Mouse (Mus musculus): ENCODE data around the gene Sec1. TPM values are rescaled to one million over a fixed set of nuclear protein-coding genes. Genes with fewer than 3 reads are reported as not detected.

Sec1 gene
- total RNA-seq, 1 experiment from 2014 or later = not detected

- ATAC-seq (replicated peaks in 1 of 2; ENCODE audit: insufficient read depth in 1 of 2, low FRiP score in 2 of 2, low TSS enrichment in 1 of 2, low read depth in 1 of 2, poor library complexity in 2 of 2, severe bottlenecking in 2 of 2) = no peak
These were observed 16.4 kb upstream of the Sec1 start for GRCm38 (mm10) chr7:45710477-45711191.

GRCm38 (mm10) chr7:45709677-45710355, 15.6 kb upstream of the Sec1 start:
- no peak for ATAC-seq (replicated peaks in 1 of 2; ENCODE audit: insufficient read depth in 1 of 2, low FRiP score in 2 of 2, low TSS enrichment in 1 of 2, low read depth in 1 of 2, poor library complexity in 2 of 2, severe bottlenecking in 2 of 2)

- no peak for ATAC-seq (replicated peaks in 1 of 2; ENCODE audit: insufficient read depth in 1 of 2, low FRiP score in 2 of 2, low TSS enrichment in 1 of 2, low read depth in 1 of 2, poor library complexity in 2 of 2, severe bottlenecking in 2 of 2)
These were observed 14.8 kb upstream of the Sec1 start for GRCm38 (mm10) chr7:45709036-45709435.

- no peak for ATAC-seq (replicated peaks in 1 of 2; ENCODE audit: insufficient read depth in 1 of 2, low FRiP score in 2 of 2, low TSS enrichment in 1 of 2, low read depth in 1 of 2, poor library complexity in 2 of 2, severe bottlenecking in 2 of 2)
These were observed 14.1 kb upstream of the Sec1 start for GRCm38 (mm10) chr7:45708221-45708761.

- ATAC-seq (replicated peaks in 1 of 2; ENCODE audit: insufficient read depth in 1 of 2, low FRiP score in 2 of 2, low TSS enrichment in 1 of 2, low read depth in 1 of 2, poor library complexity in 2 of 2, severe bottlenecking in 2 of 2) = peak; percentile 35 to 43
These were observed 13.3 kb upstream of the Sec1 start for GRCm38 (mm10) chr7:45707375-45707967.

- peak in 1 of 2 experiments; percentile 0; a peak in 1 of 4 replicates for ATAC-seq (replicated peaks in 1 of 2; ENCODE audit: insufficient read depth in 1 of 2, low FRiP score in 2 of 2, low TSS enrichment in 1 of 2, low read depth in 1 of 2, poor library complexity in 2 of 2, severe bottlenecking in 2 of 2)
These were observed 12.6 kb upstream of the Sec1 start for GRCm38 (mm10) chr7:45706721-45707241.

GRCm38 (mm10) chr7:45705873-45706281, 11.7 kb upstream of the Sec1 start:
- ATAC-seq (replicated peaks in 1 of 2; ENCODE audit: insufficient read depth in 1 of 2, low FRiP score in 2 of 2, low TSS enrichment in 1 of 2, low read depth in 1 of 2, poor library complexity in 2 of 2, severe bottlenecking in 2 of 2) = no peak

- no peak for ATAC-seq (replicated peaks in 1 of 2; ENCODE audit: insufficient read depth in 1 of 2, low FRiP score in 2 of 2, low TSS enrichment in 1 of 2, low read depth in 1 of 2, poor library complexity in 2 of 2, severe bottlenecking in 2 of 2)
These were observed 11.3 kb upstream of the Sec1 start for GRCm38 (mm10) chr7:45705443-45705864.

GRCm38 (mm10) chr7:45704730-45705442, 10.7 kb upstream of the Sec1 start, which contains the start of gene Dbp:
Gene Dbp, plus strand, starts transcription at chr7:45705088.
- ATAC-seq (replicated peaks in 1 of 2; ENCODE audit: insufficient read depth in 1 of 2, low FRiP score in 2 of 2, low TSS enrichment in 1 of 2, low read depth in 1 of 2, poor library complexity in 2 of 2, severe bottlenecking in 2 of 2) = peak; percentile 79 to 81

GRCm38 (mm10) chr7:45704046-45704559, 9.9 kb upstream of the Sec1 start:
- ATAC-seq (replicated peaks in 1 of 2; ENCODE audit: insufficient read depth in 1 of 2, low FRiP score in 2 of 2, low TSS enrichment in 1 of 2, low read depth in 1 of 2, poor library complexity in 2 of 2, severe bottlenecking in 2 of 2) = peak; percentile 16 to 30

GRCm38 (mm10) chr7:45703521-45704033, 9.4 kb upstream of the Sec1 start:
- ATAC-seq (replicated peaks in 1 of 2; ENCODE audit: insufficient read depth in 1 of 2, low FRiP score in 2 of 2, low TSS enrichment in 1 of 2, low read depth in 1 of 2, poor library complexity in 2 of 2, severe bottlenecking in 2 of 2) = no peak

- no peak for ATAC-seq (replicated peaks in 1 of 2; ENCODE audit: insufficient read depth in 1 of 2, low FRiP score in 2 of 2, low TSS enrichment in 1 of 2, low read depth in 1 of 2, poor library complexity in 2 of 2, severe bottlenecking in 2 of 2)
These were observed 8.8 kb upstream of the Sec1 start for GRCm38 (mm10) chr7:45702809-45703520.

GRCm38 (mm10) chr7:45702316-45702715, 8.1 kb upstream of the Sec1 start:
- no peak for ATAC-seq (replicated peaks in 1 of 2; ENCODE audit: insufficient read depth in 1 of 2, low FRiP score in 2 of 2, low TSS enrichment in 1 of 2, low read depth in 1 of 2, poor library complexity in 2 of 2, severe bottlenecking in 2 of 2)

- ATAC-seq (replicated peaks in 1 of 2; ENCODE audit: insufficient read depth in 1 of 2, low FRiP score in 2 of 2, low TSS enrichment in 1 of 2, low read depth in 1 of 2, poor library complexity in 2 of 2, severe bottlenecking in 2 of 2) = no peak
These were observed 7.4 kb upstream of the Sec1 start for GRCm38 (mm10) chr7:45701607-45702006.

- no peak for ATAC-seq (replicated peaks in 1 of 2; ENCODE audit: insufficient read depth in 1 of 2, low FRiP score in 2 of 2, low TSS enrichment in 1 of 2, low read depth in 1 of 2, poor library complexity in 2 of 2, severe bottlenecking in 2 of 2)
These were observed 6.9 kb upstream of the Sec1 start for GRCm38 (mm10) chr7:45701072-45701471.

- 0 out of 4 replicates have a peak, but pooled peaks of 1 of the 2 experiments have one; percentile 13 for ATAC-seq (replicated peaks in 1 of 2; ENCODE audit: insufficient read depth in 1 of 2, low FRiP score in 2 of 2, low TSS enrichment in 1 of 2, low read depth in 1 of 2, poor library complexity in 2 of 2, severe bottlenecking in 2 of 2)
These were observed 6.3 kb upstream of the Sec1 start for GRCm38 (mm10) chr7:45700301-45701015.
